Mouse (Mus musculus) heart, postnatal 0 days (tissue): ENCODE data around the gene Megf8.

Source experiments
- CTCF ChIP-seq: IDR thresholded peaks from 2 replicates; pipeline ENCODE4 v1.5.1; 2016; ENCODE audit warnings: antibody characterized with exemption, control low read depth, low read depth
- EP300 ChIP-seq: IDR thresholded peaks from 2 replicates; pipeline ENCODE4 v1.6.1; 2016; ENCODE audit warnings: antibody characterized with exemption, low read depth

- TF ChIP-seq CTCF (no peak), EP300 (no peak)
Observed at GRCm38 (mm10) chr7:25385259-25385658, 68.3 kb downstream of the Megf8 start.
